Mouse (Mus musculus): ENCODE results near the gene Grk3.

Gene Grk3

DNA sequence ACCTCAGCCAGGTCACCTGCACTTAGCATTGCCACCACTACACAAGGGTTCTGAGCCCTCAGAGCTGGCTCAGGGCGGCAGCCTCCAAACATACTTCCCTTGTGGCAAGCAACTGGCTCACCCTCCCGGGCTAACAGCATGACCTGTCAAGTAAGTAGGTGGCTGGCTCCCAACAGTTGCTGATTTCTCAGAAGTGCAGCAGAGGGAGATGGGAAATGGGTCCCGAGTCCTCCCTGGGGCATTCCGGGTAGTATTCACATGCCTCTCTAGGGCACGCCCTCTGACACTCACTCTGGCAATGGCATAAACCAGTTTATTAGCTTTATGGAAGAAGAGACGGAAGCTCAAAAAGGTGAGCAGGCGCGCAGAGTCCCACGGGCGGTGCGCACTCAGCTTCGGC is 74.6 kb downstream of the Grk3 start:
- DNase-seq (ENCODE audit: low spot score): no peak

DNA sequence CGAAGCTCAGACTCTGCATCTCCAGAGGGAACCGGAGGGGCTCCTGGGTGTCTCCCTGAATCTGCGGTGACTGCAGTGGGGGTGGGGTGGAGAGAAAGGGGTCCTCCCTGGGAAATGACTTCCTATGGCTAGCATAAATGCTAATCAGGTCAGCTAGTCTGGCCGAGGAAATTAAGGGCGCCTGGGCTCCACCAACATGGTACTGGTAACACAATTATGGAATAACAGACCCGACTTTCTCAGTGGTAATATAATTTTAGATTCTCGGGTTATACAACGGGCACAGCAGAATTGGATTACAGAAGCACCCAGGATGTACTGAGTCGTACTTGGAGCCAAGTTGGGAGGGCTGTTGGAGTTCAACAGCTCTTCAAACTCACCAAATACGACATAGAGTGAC is 79.0 kb downstream of the Grk3 start:
- DNase-seq (ENCODE audit: low spot score): no peak

DNA sequence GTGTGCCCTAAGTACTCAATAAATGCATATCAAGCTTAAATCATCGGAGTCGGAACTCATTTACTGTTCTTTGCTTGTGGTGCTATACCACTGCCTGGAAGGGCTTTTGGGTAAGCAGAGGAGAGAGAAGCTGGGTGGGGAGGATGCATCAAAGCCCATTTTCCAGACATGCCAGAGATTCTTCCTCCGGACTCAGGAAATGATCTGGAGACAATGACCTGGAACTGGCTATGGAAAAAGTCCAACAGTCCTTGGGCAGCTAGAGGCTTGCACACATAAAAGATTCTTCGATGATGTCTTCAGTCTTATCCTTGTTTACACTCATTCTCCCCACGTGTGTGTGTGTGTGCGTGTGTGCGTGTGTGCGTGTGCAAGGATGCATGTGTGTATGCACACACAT is 80.2 kb downstream of the Grk3 start:
- no peak for DNase-seq (ENCODE audit: low spot score)

DNA sequence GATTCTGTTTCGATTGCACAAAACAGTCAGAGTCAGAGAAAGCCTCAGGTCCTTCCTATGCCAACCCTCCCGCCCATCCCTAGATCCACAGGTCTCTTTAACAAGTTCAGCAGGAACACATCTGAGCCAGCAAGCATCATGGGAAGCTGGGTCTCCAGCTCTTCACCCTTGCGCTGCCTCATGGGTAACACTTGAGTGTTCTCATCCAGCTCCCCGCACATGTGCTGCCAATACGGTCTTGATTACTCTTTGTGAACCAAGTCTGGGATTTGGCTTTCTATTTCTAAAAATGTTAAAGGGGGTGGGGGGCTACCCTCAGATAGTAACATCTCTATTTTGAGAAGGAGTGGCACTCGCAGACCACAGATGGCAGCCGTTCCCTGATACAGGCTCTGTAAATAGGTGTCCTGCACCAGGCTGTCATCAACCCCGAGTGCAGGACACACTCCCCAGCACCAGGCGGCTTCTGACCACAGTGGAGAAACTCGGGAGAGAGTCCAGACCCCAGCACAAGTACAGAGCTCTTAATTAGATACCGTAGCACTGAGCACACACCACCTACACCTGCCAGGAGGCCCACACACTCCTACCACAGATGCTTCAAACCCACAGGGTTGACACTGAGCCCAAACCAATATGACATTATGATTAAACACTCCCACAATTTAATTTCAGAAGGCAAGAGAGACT is 82.6 kb downstream of the Grk3 start:
- no peak for DNase-seq (ENCODE audit: low spot score)

DNA sequence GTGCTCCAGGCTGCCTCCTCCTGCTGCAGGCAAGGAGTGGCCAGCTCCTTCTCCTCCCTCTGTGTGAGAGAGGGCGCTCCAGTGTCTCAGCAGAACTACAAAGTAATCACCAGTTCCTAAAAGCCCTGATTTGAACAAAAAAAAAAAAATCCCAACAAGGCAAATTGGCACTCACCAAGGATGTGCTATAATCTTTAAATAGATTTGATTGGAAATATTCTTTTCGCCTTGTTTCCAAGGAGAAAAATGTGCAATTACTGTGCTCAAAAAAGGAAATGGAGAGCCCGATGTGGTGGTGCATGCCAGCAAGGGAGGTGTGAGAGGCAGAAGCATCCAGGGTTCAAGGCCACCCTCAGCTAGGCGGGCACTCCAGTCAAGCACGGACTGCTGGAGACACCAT is 83.7 kb downstream of the Grk3 start:
- DNase-seq (ENCODE audit: low spot score): no peak

DNA sequence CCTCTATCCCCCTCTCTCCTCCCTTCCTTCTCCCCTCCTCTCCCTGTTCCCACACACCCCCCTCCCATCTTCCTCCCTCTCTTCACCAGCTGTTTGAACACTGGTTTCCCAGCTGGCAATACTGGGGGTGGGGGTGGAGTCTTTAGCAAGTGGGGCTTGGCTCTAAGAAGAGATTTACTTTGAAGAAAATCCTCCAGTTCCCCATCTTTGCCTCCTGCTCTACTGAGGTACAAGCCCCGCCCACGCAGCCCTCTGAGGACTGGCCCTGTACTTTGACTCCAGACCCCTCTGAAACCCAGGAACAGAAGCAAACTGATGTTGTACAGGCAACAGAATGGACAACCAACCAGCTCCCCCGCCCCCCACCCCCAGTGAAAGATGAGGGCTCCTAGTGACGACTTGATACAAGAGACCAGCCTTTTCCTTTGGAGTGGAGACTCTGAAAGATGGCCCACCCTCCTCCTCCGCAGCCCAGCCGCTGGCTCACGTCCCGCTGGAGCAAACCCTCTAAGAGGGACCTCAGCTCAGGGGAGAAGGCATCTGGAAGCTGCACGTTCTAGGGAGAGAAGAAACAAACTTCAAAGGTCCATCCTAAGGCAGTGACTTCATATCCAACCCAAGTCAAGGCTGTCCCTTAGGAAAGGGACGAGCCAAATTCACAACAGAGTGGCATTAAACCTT is 87.2 kb downstream of the Grk3 start:
- no peak for DNase-seq (ENCODE audit: low spot score)

DNA sequence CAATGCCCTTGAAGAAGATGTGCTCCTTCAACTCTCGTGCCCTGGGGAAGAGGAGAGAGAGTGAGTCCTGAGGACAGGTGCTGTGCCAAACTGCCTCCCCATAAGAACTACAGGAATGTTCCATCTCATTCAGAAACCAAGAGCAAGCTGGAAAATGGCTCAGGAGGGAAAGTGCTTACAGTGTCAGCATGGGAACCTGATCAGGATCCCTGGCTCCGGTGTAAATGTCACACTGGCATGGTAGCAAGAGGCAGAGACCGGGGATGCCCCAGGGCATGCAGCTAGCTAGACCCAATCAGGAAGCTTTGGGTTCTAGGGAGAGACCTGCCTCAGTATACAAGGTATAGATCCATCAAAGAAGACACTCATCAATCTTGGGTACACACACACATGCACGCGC is 90.2 kb downstream of the Grk3 start:
- DNase-seq (ENCODE audit: low spot score): no peak

DNA sequence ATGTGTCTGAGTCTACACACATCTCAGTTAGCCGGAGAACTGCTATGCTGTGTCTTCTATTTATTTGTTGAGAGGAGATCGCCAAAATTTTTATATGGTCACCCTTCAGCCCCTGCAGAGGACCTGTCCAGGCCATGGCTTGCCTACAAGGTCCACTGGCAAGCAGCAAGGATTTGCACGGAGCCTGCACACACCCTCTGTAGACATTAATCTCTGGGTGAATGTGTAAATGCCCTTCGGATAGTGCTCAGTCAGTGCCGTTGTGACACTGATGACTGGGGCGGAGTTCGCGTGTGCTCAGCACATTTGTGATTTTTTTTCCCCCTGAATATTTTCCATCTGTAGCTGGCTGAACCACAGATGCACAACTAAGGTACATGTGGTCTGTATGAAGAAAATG is 90.8 kb downstream of the Grk3 start:
- no peak for DNase-seq (ENCODE audit: low spot score)

DNA sequence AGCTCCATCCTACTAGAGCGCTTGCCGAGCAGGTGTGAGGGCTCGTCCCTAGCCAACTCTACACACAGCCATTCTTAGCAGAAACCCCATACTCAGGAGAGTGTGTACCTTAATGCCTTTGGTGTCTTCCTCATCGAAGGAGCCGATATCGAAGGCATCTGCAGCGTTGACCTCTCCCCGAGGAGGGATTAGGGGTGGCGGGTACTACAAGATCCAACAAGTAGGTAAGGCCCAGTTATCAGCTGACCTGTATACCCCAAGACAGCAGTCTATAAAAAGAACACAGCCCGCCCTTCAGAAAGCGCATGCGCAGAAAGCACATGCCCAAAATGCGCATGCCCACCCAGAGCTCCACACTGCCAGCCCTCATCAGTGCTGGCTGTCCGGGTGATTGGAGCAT is 91.8 kb downstream of the Grk3 start:
- no peak for DNase-seq (ENCODE audit: low spot score)

DNA sequence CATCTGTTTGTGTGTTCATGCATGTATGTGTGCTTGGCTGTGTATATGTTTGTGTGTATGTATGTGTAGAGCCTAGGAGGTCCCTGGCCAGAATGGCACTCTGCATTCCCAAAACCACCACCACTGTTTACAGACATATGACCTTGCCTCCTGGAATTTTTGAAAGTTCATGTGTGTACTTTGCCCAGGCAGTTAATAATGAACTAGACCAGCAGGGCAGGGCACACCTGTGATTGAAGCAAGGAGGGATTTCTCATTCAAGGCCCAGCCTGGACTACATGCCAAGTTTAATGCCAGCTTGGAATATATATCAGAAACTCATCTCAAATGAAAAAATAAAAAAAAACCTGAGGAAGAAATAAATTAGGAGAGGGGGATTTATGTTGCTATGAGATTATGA is 93.7 kb downstream of the Grk3 start:
- no peak for DNase-seq (ENCODE audit: low spot score)

DNA sequence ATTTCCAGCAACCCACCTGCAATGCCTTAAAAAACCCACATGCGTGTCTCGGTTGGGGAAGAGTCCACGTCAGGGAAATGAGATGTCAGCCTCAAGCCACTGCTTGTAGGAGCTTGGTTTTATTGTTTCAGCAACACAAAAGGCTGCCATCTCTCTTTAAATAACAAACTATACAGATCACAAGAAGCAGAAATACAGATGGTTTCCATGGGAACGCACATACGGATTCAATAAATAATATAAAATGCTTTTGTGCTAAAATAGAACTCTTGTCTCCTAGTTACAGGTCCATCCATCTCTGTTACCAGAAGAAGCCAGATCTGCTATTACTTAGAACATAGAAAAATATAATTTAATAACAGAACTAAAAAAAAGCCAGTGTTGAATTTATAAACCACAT is 105.2 kb downstream of the Grk3 start:
- DNase-seq (ENCODE audit: low spot score): no peak

DNA sequence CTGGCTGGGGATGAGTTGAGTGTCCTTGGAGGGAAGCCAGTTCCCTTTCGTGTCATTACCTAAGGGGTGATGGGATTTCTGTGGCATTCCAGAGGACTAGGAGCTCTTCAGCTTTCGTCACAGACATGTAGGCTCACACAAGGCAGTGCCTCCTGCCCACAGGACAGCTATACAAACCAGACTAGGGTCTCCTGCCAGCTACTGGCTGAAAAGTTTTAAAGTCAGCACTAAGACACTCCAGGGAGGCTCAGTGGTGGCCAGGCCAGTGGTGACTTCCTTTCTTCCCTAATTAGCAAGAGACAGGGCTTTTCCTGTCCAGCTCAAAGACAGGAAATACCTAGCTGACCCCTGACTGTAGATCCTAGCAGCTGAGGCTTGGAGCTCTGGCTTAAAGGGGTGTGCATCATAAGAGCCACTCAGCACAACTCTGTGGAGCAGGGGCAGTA is 107.4 kb downstream of the Grk3 start:
- no peak for DNase-seq (ENCODE audit: low spot score)

DNA sequence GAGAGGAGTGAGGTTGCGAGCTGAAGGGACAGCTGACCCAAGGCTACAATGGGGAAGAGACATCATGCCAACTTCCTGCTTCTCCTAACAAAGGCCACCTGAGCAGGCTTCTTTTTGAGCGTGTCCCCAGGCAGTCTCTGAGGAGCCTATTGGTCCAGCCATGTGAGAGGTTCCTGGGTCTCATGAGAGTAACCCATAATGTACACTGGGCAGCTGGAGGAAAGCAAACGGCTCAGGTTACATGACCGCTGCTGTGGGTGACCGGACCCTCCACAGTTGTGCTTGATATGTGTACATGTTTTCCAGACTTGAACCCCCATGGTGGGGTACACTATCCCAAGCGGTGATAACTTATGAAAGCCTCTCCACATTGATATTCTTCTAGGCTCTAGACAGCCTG is 108.1 kb downstream of the Grk3 start:
- no peak for DNase-seq (ENCODE audit: low spot score)

DNA sequence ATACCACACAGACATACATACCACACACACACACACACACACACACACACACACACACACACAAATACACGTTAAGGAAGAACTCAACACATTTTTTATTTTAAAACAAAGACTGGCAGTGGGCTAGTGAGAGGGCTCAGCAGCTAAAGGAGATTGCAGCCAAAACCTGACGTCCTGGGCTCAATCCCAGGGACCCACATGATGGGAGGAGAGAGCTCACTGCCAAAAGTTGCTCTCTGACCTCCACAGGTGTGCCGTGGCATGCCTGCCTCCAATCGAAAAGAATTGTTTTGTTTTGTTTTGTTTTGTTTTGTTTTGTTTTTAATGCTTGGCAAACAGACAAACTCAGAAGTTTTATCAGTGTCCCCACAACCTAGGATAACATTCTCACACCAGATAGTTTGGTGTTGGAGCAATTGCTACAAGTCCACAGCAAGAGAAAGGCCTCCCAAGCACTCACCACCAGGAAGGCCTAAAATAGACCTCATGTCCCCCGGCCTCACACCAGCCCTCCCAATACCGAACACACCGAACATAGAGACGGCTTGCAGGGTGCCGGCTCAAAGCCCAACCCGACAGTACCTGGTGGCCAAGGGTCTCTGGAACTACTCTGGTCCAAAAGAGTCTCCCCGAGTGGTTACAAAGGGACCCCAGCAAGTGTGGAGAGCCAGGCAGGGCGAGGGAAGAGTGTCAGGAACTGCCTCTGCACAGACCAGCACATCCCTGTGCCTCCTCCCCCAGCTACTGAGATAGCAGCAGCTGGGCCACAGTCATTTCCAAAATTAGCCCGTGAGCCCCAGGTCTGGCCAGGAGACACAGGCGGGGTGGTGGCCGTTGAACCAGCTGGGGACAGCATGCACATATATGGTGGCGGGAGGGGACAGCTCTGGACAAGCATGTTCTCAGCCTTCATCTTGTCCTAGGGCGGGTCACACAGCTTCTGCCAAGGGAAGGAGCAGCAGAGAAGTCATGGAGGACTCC is 119.6 kb downstream of the Grk3 start, which contains the start of gene Myo18b:
Myo18b (minus strand) TSS at position 689 of the 981 bp plus-strand sequence.
- no peak for DNase-seq (ENCODE audit: low spot score)

DNA sequence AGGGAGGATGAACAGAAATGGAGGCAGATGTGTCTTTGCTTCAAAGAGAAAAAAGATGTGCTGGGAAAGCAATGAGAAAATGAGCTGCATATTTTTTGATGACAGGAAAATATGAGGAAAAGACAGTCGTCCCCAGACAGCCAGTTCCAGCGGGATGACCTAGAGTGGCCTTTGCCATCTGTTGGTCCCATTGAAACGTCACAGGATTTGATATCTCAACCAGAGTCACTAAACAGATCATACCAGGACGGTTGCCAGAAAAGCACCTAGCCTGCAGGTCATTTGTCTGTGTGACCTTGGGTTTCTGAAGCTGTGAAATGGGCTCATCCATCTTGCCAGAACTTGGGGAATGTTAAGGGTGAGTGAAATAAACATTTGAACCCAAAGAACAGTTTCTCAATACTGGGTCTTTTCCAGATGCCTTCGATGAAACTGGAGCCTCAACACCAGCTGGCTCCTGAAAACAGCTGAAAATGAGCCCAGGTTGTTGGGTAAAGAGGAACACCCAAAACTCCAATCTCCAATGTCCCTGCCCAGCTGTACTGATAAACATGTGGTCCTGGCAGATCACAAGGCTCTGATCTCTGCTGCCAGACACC is 122.0 kb downstream of the Grk3 start:
- DNase-seq (ENCODE audit: low spot score): no peak

DNA sequence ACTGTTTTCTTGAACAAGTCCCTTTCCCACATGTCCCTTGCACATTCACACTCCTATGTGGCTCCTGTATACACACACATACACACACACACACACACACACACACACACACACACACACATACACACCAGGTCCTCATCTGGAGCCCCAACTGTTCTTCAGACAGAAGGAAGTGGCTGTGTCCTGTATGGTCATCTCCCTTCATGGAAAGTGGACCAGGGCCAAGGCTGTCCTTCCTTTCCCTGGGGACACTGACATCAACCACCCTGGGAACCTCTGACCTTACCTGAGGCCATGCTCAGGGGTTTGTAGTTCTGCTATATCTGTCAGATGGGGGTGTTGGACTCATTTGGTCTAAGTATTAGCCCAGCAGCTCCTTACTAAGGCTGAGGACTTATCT is 123.2 kb downstream of the Grk3 start:
- no peak for DNase-seq (ENCODE audit: low spot score)

DNA sequence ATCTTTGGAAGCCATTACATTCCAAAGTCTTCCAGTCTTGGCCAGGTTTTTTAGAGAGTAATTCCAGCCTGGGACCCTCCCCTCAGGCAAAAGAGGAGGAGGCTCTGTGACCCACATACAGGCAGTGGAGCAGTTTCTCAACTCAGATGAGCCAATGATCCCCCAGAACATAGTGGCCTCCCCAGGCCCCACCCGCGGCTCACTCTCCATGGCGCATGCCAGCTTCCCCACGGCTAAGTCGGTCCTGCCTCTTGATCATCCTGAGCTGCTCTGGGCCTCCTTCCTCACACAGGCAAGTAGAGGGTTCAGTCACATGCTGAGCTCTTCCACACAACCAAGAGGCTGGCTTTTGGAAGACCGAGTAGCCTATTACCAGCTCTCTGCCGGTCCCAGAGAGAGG is 126.9 kb downstream of the Grk3 start:
- DNase-seq (ENCODE audit: low spot score): no peak

DNA sequence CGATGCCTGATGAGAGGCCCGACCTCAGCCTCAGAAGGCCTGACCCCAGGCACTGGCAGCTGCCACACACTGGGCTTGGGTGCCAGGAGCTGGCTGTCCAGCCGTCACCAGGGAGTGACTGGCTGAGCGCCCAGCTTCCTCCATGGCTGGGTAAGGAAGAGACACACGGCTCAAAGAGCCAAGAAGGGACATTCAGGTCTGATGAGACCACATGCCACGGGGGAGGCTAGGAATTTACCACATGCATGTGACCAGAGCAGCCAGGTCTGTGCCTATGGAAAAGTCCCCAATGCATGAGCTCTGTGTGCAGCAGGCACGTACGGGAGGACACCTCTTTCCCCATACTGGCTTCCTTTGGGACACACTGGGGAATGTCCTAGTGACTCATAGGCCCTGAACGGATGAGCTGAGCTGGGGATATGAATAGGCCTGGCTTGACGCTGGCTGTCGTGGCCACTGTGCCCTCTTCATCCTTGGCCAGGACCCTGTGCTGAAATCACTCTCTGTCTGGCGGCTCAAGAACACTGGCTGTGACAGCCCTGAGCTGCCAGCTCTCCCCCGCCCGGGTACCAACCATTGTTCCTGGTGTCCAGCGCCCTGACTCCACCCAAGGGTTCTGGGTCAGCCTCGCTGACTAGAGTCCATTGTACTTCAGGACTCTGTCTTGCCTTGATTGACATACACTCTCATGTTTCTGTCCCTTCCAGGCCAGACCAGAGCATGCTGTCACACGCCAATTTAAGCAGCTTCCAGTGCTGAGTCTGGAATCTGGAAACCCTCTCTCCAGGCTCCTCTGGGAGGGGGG is 128.7 kb downstream of the Grk3 start:
- no peak for DNase-seq (ENCODE audit: low spot score)

DNA sequence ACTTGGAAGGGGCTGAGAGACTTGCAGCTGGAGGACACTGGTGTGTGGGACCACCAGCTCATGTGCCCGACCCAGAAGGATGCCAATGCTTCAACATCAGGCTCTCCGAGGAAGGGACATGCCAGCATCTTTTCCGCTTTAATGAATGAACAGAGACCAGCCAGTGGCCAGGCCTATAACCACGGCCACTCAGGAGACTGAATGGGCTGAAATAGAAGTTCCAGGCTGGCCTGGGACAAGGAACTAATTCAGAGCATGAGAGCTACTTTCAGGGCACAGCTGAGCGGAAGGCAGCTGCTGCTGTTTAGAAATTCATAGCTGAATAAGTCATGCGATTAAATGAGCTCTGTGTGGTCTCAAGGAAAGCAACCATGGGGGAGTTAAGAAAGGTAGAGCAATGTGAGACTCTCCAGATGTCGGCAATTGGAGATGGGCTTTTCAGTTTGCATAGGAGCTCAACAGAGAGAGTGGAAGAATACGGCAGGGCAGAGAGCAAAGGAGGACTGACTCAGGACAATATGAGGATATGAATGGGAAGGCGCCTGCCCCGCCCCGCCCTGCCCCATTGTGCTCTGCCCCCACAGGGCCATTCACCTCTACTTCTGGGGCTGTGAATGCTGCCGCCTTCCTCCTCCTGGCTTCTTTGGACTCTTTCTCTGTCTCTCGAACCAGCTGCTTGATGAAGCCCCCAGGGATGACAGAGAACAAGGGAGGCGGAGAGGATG is 138.0 kb downstream of the Grk3 start:
- DNase-seq (ENCODE audit: low spot score): no peak

DNA sequence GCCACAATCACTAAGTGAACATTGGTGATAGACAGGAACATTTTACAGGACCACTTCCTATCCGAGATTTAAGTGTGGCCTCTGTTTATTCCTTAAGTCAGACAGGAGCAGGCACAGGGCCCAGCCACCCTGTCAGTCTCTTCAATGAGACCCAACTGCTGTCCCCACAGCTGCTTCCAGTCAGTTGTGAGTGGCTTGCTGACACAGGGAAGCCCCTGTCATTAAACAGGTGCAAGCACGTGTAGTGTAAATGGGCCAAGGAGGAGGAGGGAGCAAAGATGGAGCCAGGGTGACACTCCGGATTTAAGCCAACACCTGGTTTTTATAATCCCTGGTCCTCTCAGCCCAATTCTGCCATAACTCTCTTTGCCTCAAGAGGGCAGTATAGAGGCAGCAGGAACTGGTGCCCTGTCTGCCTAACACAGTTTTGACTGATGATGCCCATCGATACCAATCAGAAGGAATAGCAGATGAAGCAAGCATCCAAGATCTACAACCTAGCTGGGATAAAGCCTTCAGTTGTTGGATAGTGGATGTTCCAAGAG is 138.7 kb downstream of the Grk3 start:
- DNase-seq (ENCODE audit: low spot score): no peak

DNA sequence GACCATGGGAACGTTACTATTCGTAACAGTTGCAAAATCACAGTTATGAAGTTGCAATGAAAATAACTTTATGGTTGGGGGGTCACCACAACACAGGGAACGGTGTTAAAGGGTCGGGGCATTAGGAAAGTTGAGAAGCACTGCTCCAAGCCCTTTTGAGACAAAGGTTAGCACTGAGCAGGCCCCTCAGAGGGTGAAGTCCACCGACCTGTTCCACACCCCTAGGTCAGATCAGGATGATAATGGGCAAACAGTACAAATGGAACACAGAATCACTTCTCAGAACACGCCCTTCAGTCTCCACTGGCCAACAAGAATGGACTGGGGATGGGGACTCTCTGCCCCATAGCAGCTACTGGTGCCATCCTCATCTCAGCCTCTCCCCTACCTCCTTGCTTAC is 142.6 kb downstream of the Grk3 start:
- DNase-seq (ENCODE audit: low spot score): no peak

Measured in T-cell, adult 2 months (primary cell).